Comparison of ENCODE assay signal across 17 mouse cellular contexts in genomic region chrX:130149216-130149615, GRCm38 (mm10).
DNase-seq lines count a peak whose midpoint lies in the region; ATAC-seq and TF ChIP-seq lines count a peak whose summit lies in the region.
"Had no signal": no experiment of that assay in that cellular context is flagged by ENCODE, and none has a peak within 500 bp of the region (broad histone marks: within the 10 kb centered on the region; RNA-seq: fewer than 3 reads in every experiment).

No protein-coding gene starts in this region.

- no peak overlapping the region for H3K27ac ChIP-seq in layer of hippocampus, adult 2 months
- H3K27ac ChIP-seq: lung, embryonic 15.5 days had no signal

- peak; percentile 5 for DNase-seq in CD4-positive, CD25-positive, alpha-beta regulatory T cell, adult 2 months (ENCODE audit: low read depth, low spot score)
- no peak for DNase-seq in layer of hippocampus, adult 2 months (ENCODE audit: low spot score in 2 of 2)
- no peak for DNase-seq in layer of hippocampus, adult 9-10 months (ENCODE audit: low spot score)
- DNase-seq in 3T3-L1 (ENCODE audit: low read depth, low spot score) = peak; percentile 23
- peak; percentile 3 for DNase-seq in brain, embryonic 14.5 days (ENCODE audit: low read depth)
- DNase-seq in neural tube, embryonic 10.5 days (ENCODE audit: extremely low spot score, low spot score) = no peak
- DNase-seq in embryo, embryonic 10.5 days (ENCODE audit: low spot score) = no peak
- DNase-seq: adrenal gland, postnatal 14 days; cerebellum, adult 8-10 months; gastrocnemius, postnatal 14 days; heart, postnatal 36 days; kidney, postnatal 10 days; retina, postnatal 1 day had no signal

- peak; percentile 57 for TF ChIP-seq CTCF in layer of hippocampus, adult 2 months (conservative IDR thresholded peaks at IDR 0.05)
- TF ChIP-seq CTCF in brain, embryonic 14.5 days (IDR thresholded peaks at IDR 0.05; ENCODE audit: borderline replicate concordance, extremely low read depth, insufficient read depth, insufficient read length) = no peak

- no peak overlapping the region for H3K4me3 ChIP-seq in layer of hippocampus, adult 2 months
- H3K4me3 ChIP-seq: lung, embryonic 15.5 days had no signal

- no peak for TF ChIP-seq POLR2A in brain, embryonic 14.5 days (IDR thresholded peaks at IDR 0.05; ENCODE audit: borderline replicate concordance, extremely low read depth, insufficient read depth, insufficient read length, poor library complexity, severe bottlenecking)

- no peak for ATAC-seq in CD4-positive, CD25-positive, alpha-beta regulatory T cell, adult 4 months
- ATAC-seq: forebrain, embryonic 14.5 days; inflammation-experienced regulatory T-cells, adult 6 months had no signal

Comparison
In these comparisons a context has a peak if more than half of its experiments do, and no peak if none do; other contexts are left out.
1. DNase-seq: peak in CD4-positive, CD25-positive, alpha-beta regulatory T cell, adult 2 months (single experiment), 3T3-L1 (single experiment) and brain, embryonic 14.5 days (single experiment); none in layer of hippocampus, adult 2 months (0 of 2), layer of hippocampus, adult 9-10 months (single experiment), neural tube, embryonic 10.5 days (single experiment) and embryo, embryonic 10.5 days (single experiment).